19 mouse cellular contexts compared by ENCODE assay signal in genomic region chr2:167695491-167695890, GRCm38 (mm10). TPM values are rescaled to one million over a fixed set of nuclear protein-coding genes. Genes with fewer than 3 reads are reported as not detected.
DNase-seq lines count a peak whose midpoint lies in the region; ATAC-seq and TF ChIP-seq lines count a peak whose summit lies in the region.
"Had no signal": no experiment of that assay in that cellular context is flagged by ENCODE, and none has a peak within 500 bp of the region (broad histone marks: within the 10 kb centered on the region; RNA-seq: fewer than 3 reads in every experiment).

No protein-coding gene starts in this region.

- H3K36me3 ChIP-seq in heart, adult 2 months (ENCODE audit: control insufficient read depth, insufficient read depth, low read length): no peaks in the 10 kb centered on the region
- H3K36me3 ChIP-seq in liver, adult 2 months (ENCODE audit: control insufficient read depth, insufficient read depth, low read length): no peaks in the 10 kb centered on the region; the same call in 1 of the 2 replicates
- peaks cover 10% of the 10 kb centered on the region; the same call in 1 of the 2 replicates for H3K36me3 ChIP-seq in liver, postnatal 0 days (replicated peaks; ENCODE audit: insufficient read depth, low read length)
- peaks cover 6% of the 10 kb centered on the region; the same call in 1 of the 2 replicates for H3K36me3 ChIP-seq in intestine, postnatal 0 days (ENCODE audit: control insufficient read depth, insufficient read depth)
- H3K36me3 ChIP-seq: embryonic facial prominence, embryonic 10.5 days; forebrain, embryonic 10.5 days; hindbrain, embryonic 10.5 days had no signal

- intact Hi-C loops in heart, adult 2 months (cut with DNase I): no loop called here

- no peaks in the 10 kb centered on the region for H3K9me3 ChIP-seq in liver, postnatal 0 days (ENCODE audit: low read length)
- no peaks in the 10 kb centered on the region for H3K9me3 ChIP-seq in intestine, postnatal 0 days (ENCODE audit: control insufficient read depth)

- no peak for TF ChIP-seq CTCF in heart, adult 2 months (IDR thresholded peaks at IDR 0.05)
- no peak for TF ChIP-seq CTCF in liver, adult 2 months (IDR thresholded peaks at IDR 0.05; ENCODE audit: low read depth, low read length)
- TF ChIP-seq CTCF in liver, postnatal 0 days (IDR thresholded peaks at IDR 0.05; ENCODE audit: low read depth): no peak
- no peak for TF ChIP-seq CTCF in intestine, postnatal 0 days (IDR thresholded peaks at IDR 0.05; ENCODE audit: low read depth)

- H3K4me2 ChIP-seq in liver, postnatal 0 days (ENCODE audit: low read depth, low read length): no peak overlapping the region
- H3K4me2 ChIP-seq in intestine, postnatal 0 days (replicated peaks; ENCODE audit: low read depth): no peak overlapping the region
- H3K4me2 ChIP-seq: heart, embryonic 12.5 days; hindbrain, embryonic 14.5 days had no signal

- H3K9ac ChIP-seq in heart, adult 2 months (ENCODE audit: low read depth, low read length): no peak overlapping the region
- no peak overlapping the region for H3K9ac ChIP-seq in liver, adult 2 months (ENCODE audit: low read depth, low read length)
- H3K9ac ChIP-seq in liver, postnatal 0 days (replicated peaks): no peak overlapping the region
- 0 out of 2 replicates have a peak overlapping the region, but pooled peaks have one; percentile 22 for H3K9ac ChIP-seq in intestine, postnatal 0 days (ENCODE audit: low read depth, low read length)
- H3K9ac ChIP-seq: heart, embryonic 12.5 days; hindbrain, embryonic 14.5 days had no signal

- no peak overlapping the region for H3K4me3 ChIP-seq in heart, adult 2 months
- H3K4me3 ChIP-seq in liver, adult 2 months (ENCODE audit: insufficient read depth, low read depth, low read length): no peak overlapping the region
- no peak overlapping the region for H3K4me3 ChIP-seq in liver, postnatal 0 days (ENCODE audit: low read depth, low read length)
- H3K4me3 ChIP-seq in intestine, postnatal 0 days (ENCODE audit: low read depth, low read length): no peak overlapping the region
- H3K4me3 ChIP-seq: embryonic facial prominence, embryonic 10.5 days; erythroblast, embryonic 14.5 days; forebrain, embryonic 10.5 days; heart, embryonic 12.5 days; hindbrain, embryonic 10.5 days had no signal

- no peak for DNase-seq in heart, adult 2 months
- DNase-seq in heart, adult 11 months: no peak
- DNase-seq in liver, adult 2 months (ENCODE audit: extremely low read depth, low read depth, low spot score): peak; percentile 80
- DNase-seq in liver, postnatal 0 days: no peak
- peak; percentile 59 for DNase-seq in ZHBTc4 (ENCODE audit: low read depth, low spot score)
- no peak for DNase-seq in embryo, embryonic 10 days (ENCODE audit: low spot score)
- no peak for DNase-seq in ovary, postnatal 14 days (ENCODE audit: low spot score)
- DNase-seq: adrenal gland, adult 8-10 months; cerebellum, adult 11-12 months; cerebellum, adult 9-11 months; cerebellum, postnatal 36 days had no signal

- peaks cover 17% of the 10 kb centered on the region for H3K4me1 ChIP-seq in heart, adult 2 months (ENCODE audit: control insufficient read depth, insufficient read depth, low read length)
- peaks cover 12% of the 10 kb centered on the region; the same call in 1 of the 2 replicates for H3K4me1 ChIP-seq in liver, adult 2 months (ENCODE audit: control insufficient read depth, insufficient read depth, low read length)
- peaks cover 9% of the 10 kb centered on the region; the same call in 1 of the 2 replicates for H3K4me1 ChIP-seq in liver, postnatal 0 days (ENCODE audit: insufficient read depth)
- 0 out of 2 replicates have a peak, but pooled peaks cover 6% of the 10 kb centered on the region for H3K4me1 ChIP-seq in intestine, postnatal 0 days (replicated peaks; ENCODE audit: control insufficient read depth, insufficient read depth, low read length)

- TF ChIP-seq EP300 in heart, adult 2 months (IDR thresholded peaks at IDR 0.05; ENCODE audit: insufficient read depth, low read depth, low read length): no peak
- no peak for TF ChIP-seq EP300 in liver, postnatal 0 days (IDR thresholded peaks at IDR 0.05; ENCODE audit: low read depth)

- no peak for TF ChIP-seq POLR2A in heart, adult 2 months (IDR thresholded peaks at IDR 0.05; ENCODE audit: insufficient read depth, low read depth, low read length)
- no peak for TF ChIP-seq POLR2A in liver, adult 2 months (IDR thresholded peaks at IDR 0.05; ENCODE audit: extremely low read depth, insufficient read depth, low read length)

- no peaks in the 10 kb centered on the region for H3K79me2 ChIP-seq in heart, adult 2 months (replicated peaks; ENCODE audit: control insufficient read depth, insufficient read depth, low read length)
- H3K79me2 ChIP-seq in liver, adult 2 months (ENCODE audit: control insufficient read depth, insufficient read depth, low read length): peaks cover 3% of the 10 kb centered on the region; the same call in 1 of the 2 replicates

- no peaks in the 10 kb centered on the region for H3K27me3 ChIP-seq in heart, adult 2 months (ENCODE audit: control insufficient read depth, insufficient read depth, low read length)
- no peaks in the 10 kb centered on the region for H3K27me3 ChIP-seq in liver, adult 2 months (ENCODE audit: control insufficient read depth, insufficient read depth, low read length)
- no peaks in the 10 kb centered on the region for H3K27me3 ChIP-seq in liver, postnatal 0 days (ENCODE audit: insufficient read depth, low read length)
- H3K27me3 ChIP-seq in intestine, postnatal 0 days (replicated peaks; ENCODE audit: control insufficient read depth, insufficient read depth, low read length): no peaks in the 10 kb centered on the region
- H3K27me3 ChIP-seq: heart, embryonic 12.5 days had no signal

- 80% methylated on average over 14 of the region's 14 CpGs for WGBS in heart, adult 2 months
- 61% methylated on average over 14 of the region's 14 CpGs for WGBS in liver, adult 2 months
- WGBS in liver, postnatal 0 days (ENCODE audit: insufficient replicate concordance): 81% methylated on average over 14 of the region's 14 CpGs
- WGBS in intestine, postnatal 0 days: 62% methylated on average over 14 of the region's 14 CpGs

- no peak for ATAC-seq in liver, postnatal 0 days
- peak; percentile 31 for ATAC-seq in intestine, postnatal 0 days
- ATAC-seq: forebrain, embryonic 14.5 days had no signal

- H3K27ac ChIP-seq in heart, adult 2 months: peak overlapping the region; percentile 74
- H3K27ac ChIP-seq in liver, adult 2 months (replicated peaks; ENCODE audit: insufficient read depth, low read depth, low read length): peak overlapping the region; percentile 43; the same call in 1 of the 2 replicates
- no peak overlapping the region for H3K27ac ChIP-seq in liver, postnatal 0 days (ENCODE audit: low read depth)
- H3K27ac ChIP-seq in intestine, postnatal 0 days (ENCODE audit: low read depth, low read length): peak overlapping the region; percentile 68
- H3K27ac ChIP-seq: embryonic facial prominence, embryonic 10.5 days; hindbrain, embryonic 14.5 days had no signal

RNA-seq across cellular contexts. Expression of gene Tmem189, which starts 5.9 kb away (rescaled TPM):
- 10 to 100 TPM; 23.0 to 26.4 TPM for total RNA-seq in heart, adult 2 months (2021)
- polyA plus RNA-seq in heart, adult 2 months (2012; rRNA removed): 53.2 and 58.4 TPM in 2 replicates
- 4.8 and 5.8 TPM in 2 replicates for total RNA-seq in liver, adult 2 months (2014; rRNA removed)
- polyA plus RNA-seq in liver, adult 2 months (2012; rRNA removed): 19.6 and 24.8 TPM in 2 replicates
- polyA plus RNA-seq in liver, postnatal 0 days (2015; fragmentation: Nextera tagmentation; extraction: Ambion mirVana): 9.8 and 10.1 TPM in 2 replicates
- polyA plus RNA-seq in intestine, postnatal 0 days (2015; fragmentation: Nextera tagmentation; extraction: Ambion mirVana): 25.0 and 26.8 TPM in 2 replicates

RNA-seq across cellular contexts. Expression of gene Cebpb, which starts 6.8 kb away (rescaled TPM):
- 100 to 1,000 TPM in 1 of 2 experiments, 10 to 100 TPM in 1; 88.1 to 133 TPM for total RNA-seq in heart, adult 2 months (2021)
- 30.3 and 77.8 TPM in 2 replicates for polyA plus RNA-seq in heart, adult 2 months (2012; rRNA removed)
- 125 and 147 TPM in 2 replicates for total RNA-seq in liver, adult 2 months (2014; rRNA removed)
- polyA plus RNA-seq in liver, adult 2 months (2012; rRNA removed): 200 and 210 TPM in 2 replicates
- polyA plus RNA-seq in liver, postnatal 0 days (2015; fragmentation: Nextera tagmentation; extraction: Ambion mirVana): 27.5 and 43.6 TPM in 2 replicates
- 49.8 and 52.6 TPM in 2 replicates for polyA plus RNA-seq in intestine, postnatal 0 days (2015; fragmentation: Nextera tagmentation; extraction: Ambion mirVana)

RNA-seq across cellular contexts. Expression of gene Gm20431, which starts 34.2 kb away (rescaled TPM):
- total RNA-seq in heart, adult 2 months (2021): 10 to 100 TPM; 15.6 to 21.0 TPM
- polyA plus RNA-seq in heart, adult 2 months (2012; rRNA removed): 9.7 and 16.5 TPM in 2 replicates
- total RNA-seq in liver, adult 2 months (2014; rRNA removed): not detected in 2 replicates
- 10.6 and 10.8 TPM in 2 replicates for polyA plus RNA-seq in liver, adult 2 months (2012; rRNA removed)
- polyA plus RNA-seq in liver, postnatal 0 days (2015; fragmentation: Nextera tagmentation; extraction: Ambion mirVana): 1.7 and 2.4 TPM in 2 replicates
- polyA plus RNA-seq in intestine, postnatal 0 days (2015; fragmentation: Nextera tagmentation; extraction: Ambion mirVana): 8.8 and 10.0 TPM in 2 replicates
- polyA plus RNA-seq: erythroblast, embryonic 14.5 days had no signal

Comparison
In these comparisons a context has a peak if more than half of its experiments do, and no peak if none do; other contexts are left out.
1. DNase-seq: peak in liver, adult 2 months (single experiment) and ZHBTc4 (single experiment); none in heart, adult 2 months (0 of 2), heart, adult 11 months (single experiment), liver, postnatal 0 days (single experiment), embryo, embryonic 10 days (single experiment) and ovary, postnatal 14 days (single experiment).